Mouse (Mus musculus) bone marrow, adult 2 months (tissue): Measurements from ENCODE around the gene Ttbk1. TPM values are rescaled to one million over a fixed set of nuclear protein-coding genes. Genes with fewer than 3 reads are reported as not detected.

Experiments
- H3K27ac ChIP-seq: fragments of 200-500 bp; 2 replicates; pipeline ENCODE4 v1.5.1; 2012; ENCODE audit warnings: low read depth, mild to moderate bottlenecking, control low read depth, inconsistent platforms, low read length; ENCODE audit not compliant: control insufficient read depth, poor library complexity, insufficient read depth
- H3K4me1 ChIP-seq: fragments of 200-500 bp; 2 replicates; pipeline ENCODE4 v1.6.1; 2011; ENCODE audit warnings: low read length; ENCODE audit not compliant: control insufficient read depth, insufficient read depth
- H3K4me3 ChIP-seq: fragments of 200-500 bp; replicated peaks from 2 replicates; pipeline ENCODE3; 2011; ENCODE audit warnings: mild to moderate bottlenecking, low read depth, low read length, control low read depth; ENCODE audit not compliant: control insufficient read depth
- CTCF ChIP-seq: fragments of 200-500 bp; IDR thresholded peaks from 2 replicates; pipeline ENCODE4 v1.5.1; 2011; ENCODE audit warnings: low read length, control low read depth; ENCODE audit not compliant: control insufficient read depth, insufficient read depth
- POLR2A ChIP-seq: fragments of 200-500 bp; IDR thresholded peaks from 2 replicates; pipeline ENCODE4 v1.6.1; 2011; ENCODE audit warnings: low read depth, mild to moderate bottlenecking, control low read depth, low read length, borderline replicate concordance; ENCODE audit not compliant: control insufficient read depth
- WGBS: fragments of 180-500 bp; shearing (Covaris S2); methylation state at CpG from one replicate; pipeline ENCODE4 v1.1.7; 2018; 5-methylcytosine and 5-hydroxymethylcytosine counted together
- polyA plus RNA-seq: library from polyadenylated mRNA; stranded (reverse); fragments of >200 nt; gene quantifications from 2 replicates; pipeline ENCODE4 v1.2.4, GENCODE M21; 2011; ENCODE audit warnings: low replicate concordance; ENCODE audit not compliant: missing spikeins, insufficient read depth, insufficient read length

Gene Ttbk1
- polyA plus RNA-seq, 1 experiment: 1.2 TPM

GRCm38 (mm10) chr17:46486995-46487394 lies 480 bp downstream of the Ttbk1 start:
- 12% methylated on average over 22 of the region's 22 CpGs for WGBS
- TF ChIP-seq CTCF (no peak), POLR2A (no peak)
- Histone ChIP-seq H3K4me1 (no peaks in the 10 kb centered on the region), H3K27ac (no peak overlapping the region), H3K4me3 (no peak overlapping the region)

- 8% methylated on average over 6 of the region's 6 CpGs for WGBS
- TF ChIP-seq CTCF: peak; percentile 16; the same call in 1 of the 2 replicates
- TF ChIP-seq POLR2A: no peak
These were observed 3.0 kb downstream of the Ttbk1 start for GRCm38 (mm10) chr17:46484461-46484875.

GRCm38 (mm10) chr17:46484021-46484431 lies 3.4 kb downstream of the Ttbk1 start:
- TF ChIP-seq CTCF (no peak), POLR2A (no peak)
- Histone ChIP-seq H3K4me1 (no peaks in the 10 kb centered on the region), H3K27ac (peak overlapping the region; percentile 15; the same call in 1 of the 2 replicates), H3K4me3 (no peak overlapping the region)
- 0% methylated on average over 13 of the region's 13 CpGs for WGBS

More at GRCm38 (mm10) chr17:46484461-46484875, 3.0 kb downstream of the Ttbk1 start:
- Histone ChIP-seq H3K27ac (peak overlapping the region; percentile 15; the same call in 1 of the 2 replicates), H3K4me1 (no peaks in the 10 kb centered on the region), H3K4me3 (no peak overlapping the region)

GRCm38 (mm10) chr17:46483561-46484001 lies 3.9 kb downstream of the Ttbk1 start:
- no peak for TF ChIP-seq CTCF
- TF ChIP-seq POLR2A: no peak
- WGBS: 1% methylated on average over 16 of the region's 16 CpGs
- Histone ChIP-seq H3K4me3 (no peak overlapping the region), H3K4me1 (no peaks in the 10 kb centered on the region), H3K27ac (no peak overlapping the region)

- H3K27ac ChIP-seq: no peak overlapping the region; the same call in 1 of the 2 replicates
- TF ChIP-seq POLR2A (no peak), CTCF (no peak)
- 91% methylated on average over 15 of the region's 15 CpGs for WGBS
- H3K4me1 ChIP-seq: no peaks in the 10 kb centered on the region
- H3K4me3 ChIP-seq: no peak overlapping the region
These were observed 10.2 kb downstream of the Ttbk1 start for GRCm38 (mm10) chr17:46477286-46477685.

GRCm38 (mm10) chr17:46476601-46477000 lies 10.9 kb downstream of the Ttbk1 start:
- WGBS: 79% methylated on average over 8 of the region's 8 CpGs
- no peak for TF ChIP-seq CTCF
- TF ChIP-seq POLR2A: no peak
- H3K4me3 ChIP-seq: no peak overlapping the region

GRCm38 (mm10) chr17:46467830-46468229 lies 19.6 kb downstream of the Ttbk1 start:
- no peaks in the 10 kb centered on the region for H3K4me1 ChIP-seq
- 79% methylated on average over 9 of the region's 9 CpGs for WGBS
- TF ChIP-seq POLR2A: no peak
- TF ChIP-seq CTCF: no peak
- H3K4me3 ChIP-seq: no peak overlapping the region
- H3K27ac ChIP-seq: no peak overlapping the region

More at GRCm38 (mm10) chr17:46476601-46477000, 10.9 kb downstream of the Ttbk1 start:
- H3K27ac ChIP-seq: no peak overlapping the region
- H3K4me1 ChIP-seq: no peaks in the 10 kb centered on the region

GRCm38 (mm10) chr17:46462226-46462625 lies 25.2 kb downstream of the Ttbk1 start:
- TF ChIP-seq CTCF (no peak), POLR2A (no peak)
- no peak overlapping the region for H3K4me3 ChIP-seq
- no peaks in the 10 kb centered on the region for H3K4me1 ChIP-seq
- no peak overlapping the region for H3K27ac ChIP-seq
- 87% methylated on average over 5 of the region's 5 CpGs for WGBS

GRCm38 (mm10) chr17:46461347-46461746 lies 26.1 kb downstream of the Ttbk1 start:
- TF ChIP-seq POLR2A (no peak), CTCF (no peak)
- WGBS: 6% methylated on average over 8 of the region's 8 CpGs
- Histone ChIP-seq H3K4me1 (no peaks in the 10 kb centered on the region), H3K4me3 (no peak overlapping the region), H3K27ac (no peak overlapping the region)
